Mouse (Mus musculus) forebrain, embryonic 11.5 days (tissue): ENCODE measurements around the gene Mief1. TPM values are rescaled to one million over a fixed set of nuclear protein-coding genes. Genes with fewer than 3 reads are reported as not detected.

Source experiments
- ATAC-seq: fragments of 200-750 bp; cut with Nextera tagmentation; replicated peaks from 2 replicates; pipeline ENCODE4 v1.8.0; 2017; ENCODE audit warnings: moderate TSS enrichment; ENCODE audit not compliant: low FRiP score
- DNase-seq: peaks from one replicate; pipeline ENCODE4 v3.0.0-alpha.2; 2017; ENCODE audit warnings: low spot score
- H3K27ac ChIP-seq: fragments of 300-500 bp; sonication (generic); 2 replicates; pipeline ENCODE4 v1.5.1; 2014; ENCODE audit warnings: low read depth, low read length
- H3K27me3 ChIP-seq: fragments of 300-500 bp; sonication (generic); 2 replicates; pipeline ENCODE4 v1.6.1; 2014; ENCODE audit warnings: mild to moderate bottlenecking, low read length, mixed read lengths; ENCODE audit not compliant: control insufficient read depth, insufficient read depth
- H3K36me3 ChIP-seq: fragments of 300-500 bp; sonication (generic); 2 replicates; pipeline ENCODE4 v1.6.1; 2014; ENCODE audit warnings: mild to moderate bottlenecking, low read length, moderate library complexity, mixed read lengths; ENCODE audit not compliant: control insufficient read depth, insufficient read depth
- H3K4me1 ChIP-seq: fragments of 300-500 bp; sonication (generic); replicated peaks from 2 replicates; pipeline ENCODE4 v1.6.1; 2014; ENCODE audit warnings: low read length, mixed read lengths; ENCODE audit not compliant: control insufficient read depth, insufficient read depth
- H3K4me2 ChIP-seq: fragments of 300-500 bp; sonication (generic); 2 replicates; pipeline ENCODE4 v1.6.1; 2014; ENCODE audit warnings: low read depth, mild to moderate bottlenecking, low read length, moderate library complexity, mixed read lengths; ENCODE audit not compliant: severe bottlenecking
- H3K4me3 ChIP-seq: fragments of 300-500 bp; sonication (generic); 2 replicates; pipeline ENCODE4 v1.5.1; 2014; ENCODE audit warnings: low read depth, low read length
- H3K9ac ChIP-seq: fragments of 300-500 bp; sonication (generic); 2 replicates; pipeline ENCODE4 v1.6.1; 2014; ENCODE audit warnings: low read length
- H3K9me3 ChIP-seq: fragments of 300-500 bp; sonication (generic); 2 replicates; pipeline ENCODE4 v1.6.1; 2016; ENCODE audit warnings: low read length, mixed read lengths; ENCODE audit not compliant: control insufficient read depth
- WGBS: fragments of 180-500 bp; shearing (Covaris S2); extraction: QIAGEN DNeasy Blood & Tissue Kit; methylation state at CpG from one replicate; pipeline ENCODE4 v1.1.7; 2014; 5-methylcytosine and 5-hydroxymethylcytosine counted together
- polyA plus RNA-seq: library from polyadenylated mRNA; unstranded; fragments of >200 nt; fragmentation: Nextera tagmentation; extraction: Ambion mirVana; gene quantifications from 2 replicates; pipeline ENCODE4 v1.2.1, GENCODE M21; 2014

The Mief1 gene
- polyA plus RNA-seq, 1 experiment from 2014 or later, result 47.1 TPM

DNA sequence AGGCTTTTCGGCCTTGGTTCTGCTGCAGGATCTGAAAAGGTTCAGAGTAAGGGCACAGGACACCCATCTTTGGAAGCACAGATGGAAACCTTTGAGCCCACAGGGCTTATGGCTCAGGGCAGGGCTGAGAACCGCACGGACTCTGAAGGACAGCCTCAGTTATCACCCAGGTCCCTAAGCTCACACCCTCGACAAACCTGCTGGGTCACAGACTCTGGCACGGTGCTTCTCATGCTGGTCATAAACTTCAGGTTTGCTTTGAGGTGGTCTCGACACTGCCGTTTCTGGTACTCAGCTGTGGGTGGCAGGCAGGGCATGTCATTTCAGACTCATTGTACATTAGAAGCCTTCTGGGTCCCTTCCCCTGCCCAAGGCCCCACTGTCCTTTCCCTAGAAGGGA is 27.3 kb downstream of the Mief1 start:
- WGBS, result 86% methylated on average over 7 of the region's 7 CpGs
- no peak for DNase-seq
- no peaks in the 10 kb centered on the region for H3K27me3 ChIP-seq
- H3K9me3 ChIP-seq, result no peaks in the 10 kb centered on the region
- peaks cover 13% of the 10 kb centered on the region for H3K4me1 ChIP-seq
- no peak overlapping the region for H3K27ac ChIP-seq
- H3K36me3 ChIP-seq, result peaks cover 13% of the 10 kb centered on the region; the same call in 1 of the 2 replicates
- no peak for ATAC-seq
- H3K4me3 ChIP-seq, result no peak overlapping the region
- no peak overlapping the region for H3K9ac ChIP-seq
- H3K4me2 ChIP-seq, result no peak overlapping the region

DNA sequence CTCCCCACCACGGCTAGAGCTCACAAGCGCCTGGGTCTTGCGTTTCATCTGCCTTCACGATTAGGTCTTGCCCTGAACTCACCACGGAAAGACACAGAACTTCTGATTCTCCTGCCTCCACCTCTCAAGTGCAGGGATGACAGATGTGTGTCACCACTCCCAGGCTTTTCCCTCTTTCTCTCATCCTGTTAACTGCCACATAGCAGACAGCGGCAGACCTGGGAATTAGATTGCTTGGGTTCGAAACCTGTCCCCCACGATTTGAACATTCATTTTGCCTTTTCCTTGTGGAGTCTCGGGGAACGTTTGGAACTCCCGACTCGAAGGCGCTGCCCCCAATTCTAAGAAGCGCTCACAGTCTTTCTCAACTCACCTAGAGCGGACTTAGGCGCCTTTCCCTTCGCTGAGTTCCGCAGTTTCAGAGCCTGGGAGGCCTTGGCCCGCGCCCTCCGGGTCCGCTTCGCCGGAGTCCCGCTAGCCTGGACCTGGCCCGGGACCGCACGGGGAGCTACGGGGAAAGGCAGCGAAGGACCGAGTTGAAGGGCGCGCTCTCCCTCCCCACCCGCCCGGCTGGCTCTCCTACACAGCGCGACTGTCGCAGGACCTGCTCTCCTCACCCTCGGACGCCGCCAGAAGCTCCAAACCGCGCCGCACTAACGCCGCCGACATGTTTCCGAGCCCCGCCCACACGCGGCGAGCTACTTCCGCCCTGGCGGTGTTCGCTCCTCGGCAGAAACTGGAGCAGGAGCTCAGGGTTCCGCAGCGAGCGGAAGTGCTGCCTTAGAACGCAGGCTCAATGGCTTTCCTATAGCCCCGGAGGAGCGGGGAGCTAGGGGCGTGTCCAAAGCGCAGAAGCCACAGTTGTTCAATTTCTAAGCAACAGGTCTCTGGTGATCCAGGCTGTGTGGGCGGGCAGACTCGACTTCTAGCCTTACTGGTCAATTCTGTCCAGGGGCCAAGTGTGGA is 30.1 kb downstream of the Mief1 start, which contains the start of gene Rps19bp1:
Gene Rps19bp1, minus strand, starts transcription at position 706 of the 966 bp plus-strand sequence.
- Histone ChIP-seq H3K9me3 (no peaks in the 10 kb centered on the region), H3K27ac (peak within 1 kb of the TSS; percentile 26; the same call in 1 of the 2 replicates), H3K4me1 (peaks cover 6% of the 10 kb centered on the region; the same call in 1 of the 2 replicates), H3K9ac (peak within 1 kb of the TSS; percentile 72), H3K36me3 (no peaks in the 10 kb centered on the region; the same call in 1 of the 2 replicates), H3K4me3 (peak within 1 kb of the TSS; percentile 89), H3K27me3 (no peaks in the 10 kb centered on the region), H3K4me2 (peak within 1 kb of the TSS; percentile 88)
- DNase-seq (peak; percentile 94), ATAC-seq (peak; percentile 88)
- 2% methylated on average over 66 of the region's 66 CpGs for WGBS

DNA sequence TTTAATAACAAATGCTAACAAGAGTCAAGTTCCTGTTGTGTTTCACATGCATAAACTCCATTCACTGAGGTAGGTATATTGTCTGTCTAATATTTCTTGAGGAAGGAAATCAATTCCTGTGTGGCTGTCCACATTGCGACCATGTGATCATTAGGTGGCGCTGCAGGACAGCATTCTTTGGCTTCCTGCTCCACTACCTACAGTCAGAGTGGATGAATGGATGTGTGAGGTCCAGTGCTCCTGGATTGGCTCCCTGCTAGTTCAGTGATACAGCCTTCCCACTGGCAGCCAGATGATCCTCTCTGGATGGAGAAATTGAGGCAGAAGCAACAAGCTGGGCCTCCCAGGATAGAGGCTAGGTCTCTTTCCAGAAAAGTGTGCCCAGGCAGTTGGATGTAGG is 32.5 kb downstream of the Mief1 start:
- DNase-seq (peak; percentile 80), ATAC-seq (no peak)
- Histone ChIP-seq H3K36me3 (no peaks in the 10 kb centered on the region), H3K4me3 (no peak overlapping the region), H3K9me3 (peaks cover 5% of the 10 kb centered on the region; the same call in 1 of the 2 replicates), H3K27ac (no peak overlapping the region), H3K27me3 (no peaks in the 10 kb centered on the region), H3K9ac (no peak overlapping the region), H3K4me1 (peaks cover 4% of the 10 kb centered on the region; the same call in 1 of the 2 replicates), H3K4me2 (no peak overlapping the region)
- 0% methylated on average over 2 of the region's 2 CpGs for WGBS

DNA sequence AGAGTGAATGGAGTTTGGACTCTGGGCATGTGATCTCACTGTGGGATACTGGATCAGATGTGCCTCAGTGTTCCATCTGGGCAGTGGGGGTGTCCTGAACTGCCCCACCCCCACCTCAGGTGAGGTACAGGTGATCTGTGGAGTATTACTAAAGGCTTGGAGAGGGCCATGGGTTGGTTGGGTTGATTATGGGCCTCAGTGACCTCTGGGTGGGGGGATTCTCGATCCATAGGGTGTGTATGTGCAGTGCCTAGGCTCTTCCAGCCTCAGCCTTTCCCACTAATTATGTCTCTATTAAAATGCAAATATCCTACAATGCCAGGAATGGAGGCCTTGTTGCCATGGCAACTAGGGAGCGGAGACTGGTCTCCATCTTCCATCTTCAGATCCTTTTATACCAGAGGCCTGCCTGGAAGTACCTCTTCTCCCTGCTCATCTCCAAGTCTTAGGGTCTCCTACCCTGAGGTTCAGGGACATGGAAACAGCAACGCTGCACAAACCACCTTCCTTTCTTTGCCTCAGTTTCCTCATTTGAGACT is 38.1 kb downstream of the Mief1 start:
- H3K4me2 ChIP-seq, result no peak overlapping the region
- no peaks in the 10 kb centered on the region for H3K27me3 ChIP-seq
- ATAC-seq (no peak), DNase-seq (no peak)
- H3K9me3 ChIP-seq, result peaks cover 5% of the 10 kb centered on the region; the same call in 1 of the 2 replicates
- 60% methylated on average over 3 of the region's 3 CpGs for WGBS
- H3K4me1 ChIP-seq, result 0 out of 2 replicates have a peak, but pooled peaks cover 2% of the 10 kb centered on the region
- no peaks in the 10 kb centered on the region for H3K36me3 ChIP-seq
- H3K27ac ChIP-seq, result no peak overlapping the region
- H3K9ac ChIP-seq, result no peak overlapping the region
- H3K4me3 ChIP-seq, result no peak overlapping the region

DNA sequence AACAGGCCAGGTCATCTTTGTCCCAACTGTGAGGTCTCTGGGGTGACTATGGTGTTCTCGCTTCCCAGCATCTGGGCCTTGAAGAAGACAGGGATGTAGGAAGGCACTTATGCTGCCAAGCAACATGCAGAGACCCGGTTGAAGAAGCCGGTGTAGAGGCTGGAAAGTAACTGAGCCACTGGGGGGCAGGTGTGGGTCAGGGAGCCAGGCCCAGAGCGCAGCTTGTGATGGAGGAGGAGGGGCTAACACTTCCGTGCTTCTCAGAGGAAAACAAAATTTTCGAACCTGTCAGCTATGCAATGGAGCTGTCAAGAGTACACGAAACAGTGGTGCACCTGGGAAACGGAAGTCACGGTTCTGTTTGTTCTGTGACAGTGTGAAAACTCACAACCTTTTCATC is 43.3 kb downstream of the Mief1 start:
- H3K4me1 ChIP-seq, result 0 out of 2 replicates have a peak, but pooled peaks cover 3% of the 10 kb centered on the region

DNA sequence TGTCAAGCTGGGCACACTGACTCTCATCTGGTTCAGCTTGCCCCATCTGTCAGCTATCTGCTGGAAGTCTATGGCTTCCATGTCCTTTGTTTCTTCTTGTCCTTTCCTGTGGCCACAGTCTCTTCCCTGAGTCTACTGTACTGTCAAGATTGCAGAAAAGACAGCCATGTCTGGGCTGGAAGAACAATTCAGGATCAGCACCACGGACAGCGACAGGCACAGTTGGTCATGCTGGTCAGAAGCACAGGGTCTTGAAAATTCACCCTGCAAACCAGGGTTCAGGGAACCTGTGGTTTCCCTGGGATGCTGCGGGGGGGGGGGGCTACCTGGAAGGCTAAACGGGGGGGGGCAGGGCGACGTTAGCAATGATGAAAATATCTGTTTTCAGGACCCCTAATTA is 43.8 kb downstream of the Mief1 start:
- 1% methylated on average over 6 of the region's 6 CpGs for WGBS
- DNase-seq, result peak; percentile 86
- H3K27me3 ChIP-seq, result no peaks in the 10 kb centered on the region; the same call in 1 of the 2 replicates
- H3K4me1 ChIP-seq, result 0 out of 2 replicates have a peak, but pooled peaks cover 2% of the 10 kb centered on the region
- no peak overlapping the region for H3K27ac ChIP-seq
- H3K9ac ChIP-seq, result no peak overlapping the region
- H3K4me2 ChIP-seq, result no peak overlapping the region
- no peak overlapping the region for H3K4me3 ChIP-seq
- H3K9me3 ChIP-seq, result no peaks in the 10 kb centered on the region
- no peaks in the 10 kb centered on the region for H3K36me3 ChIP-seq
- ATAC-seq, result no peak

More for the DNA sequence above, 43.3 kb downstream of the Mief1 start:
- ATAC-seq (no peak), DNase-seq (no peak)
- Histone ChIP-seq H3K27me3 (no peaks in the 10 kb centered on the region; the same call in 1 of the 2 replicates), H3K9ac (no peak overlapping the region), H3K9me3 (no peaks in the 10 kb centered on the region), H3K4me2 (no peak overlapping the region), H3K36me3 (no peaks in the 10 kb centered on the region), H3K27ac (no peak overlapping the region), H3K4me3 (no peak overlapping the region)
- WGBS, result 50% methylated on average over 9 of the region's 9 CpGs

DNA sequence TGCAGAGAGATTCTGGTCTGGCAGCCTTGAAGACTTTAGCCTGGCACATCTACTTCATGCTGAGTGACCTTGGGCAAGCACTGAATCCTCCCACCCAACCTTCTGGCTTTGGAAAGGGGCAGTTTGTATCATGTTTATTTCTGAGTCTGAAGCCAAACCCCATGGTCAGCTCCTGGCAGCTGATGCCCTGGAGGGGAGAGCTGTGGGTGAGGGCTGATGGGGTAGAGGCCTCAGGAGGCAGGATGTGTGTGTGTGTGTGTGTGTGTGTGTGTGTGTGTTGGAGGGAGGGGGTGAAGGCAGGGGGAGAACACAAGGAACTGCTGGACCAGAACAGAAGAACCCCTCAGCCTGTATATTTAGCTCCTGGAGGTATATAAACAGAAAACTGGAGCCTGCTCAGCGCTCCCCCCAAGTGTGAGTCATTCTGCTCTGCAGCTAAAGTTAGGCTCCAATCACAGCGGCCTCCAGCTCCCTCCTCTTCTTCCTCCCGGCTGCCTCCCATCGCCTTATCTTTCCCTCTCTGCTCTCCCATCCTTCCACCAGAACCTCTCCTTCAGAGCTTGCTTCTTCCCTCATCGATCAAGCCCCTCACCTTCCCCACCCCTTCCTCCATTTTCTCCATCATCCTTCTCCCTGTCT is 44.4 kb downstream of the Mief1 start:
- Histone ChIP-seq H3K4me2 (no peak overlapping the region), H3K27me3 (no peaks in the 10 kb centered on the region; the same call in 1 of the 2 replicates), H3K9me3 (no peaks in the 10 kb centered on the region), H3K4me1 (0 out of 2 replicates have a peak, but pooled peaks cover 2% of the 10 kb centered on the region), H3K4me3 (no peak overlapping the region), H3K27ac (no peak overlapping the region), H3K9ac (no peak overlapping the region), H3K36me3 (no peaks in the 10 kb centered on the region)
- DNase-seq (no peak), ATAC-seq (no peak)
- WGBS, result 83% methylated on average over 5 of the region's 5 CpGs

DNA sequence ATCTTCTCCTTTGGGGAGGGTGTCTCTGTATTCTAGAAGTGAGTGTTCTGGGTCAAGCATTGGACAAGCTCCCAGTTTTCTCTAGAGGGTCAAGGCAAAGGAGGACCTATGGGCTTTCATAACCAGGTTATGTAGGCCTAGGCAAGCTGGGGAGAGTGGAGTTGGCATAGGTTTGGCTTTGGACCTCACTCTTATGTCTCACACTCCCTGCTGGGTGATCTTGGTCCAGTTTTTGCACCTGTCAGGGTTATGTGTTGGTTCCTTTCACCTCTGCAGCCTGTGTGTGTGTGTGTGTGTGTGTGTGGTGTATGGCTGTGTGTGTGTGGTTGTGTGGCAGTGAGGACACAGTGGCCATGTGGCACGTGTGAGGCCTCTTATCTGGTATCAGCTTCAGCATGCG is 45.2 kb downstream of the Mief1 start:
- 0 out of 2 replicates have a peak, but pooled peaks cover 2% of the 10 kb centered on the region for H3K4me1 ChIP-seq
- WGBS, result 82% methylated on average over 2 of the region's 2 CpGs
- no peak overlapping the region for H3K4me3 ChIP-seq
- no peak overlapping the region for H3K9ac ChIP-seq
- DNase-seq (no peak), ATAC-seq (no peak)
- H3K36me3 ChIP-seq, result no peaks in the 10 kb centered on the region
- no peak overlapping the region for H3K4me2 ChIP-seq
- no peaks in the 10 kb centered on the region; the same call in 1 of the 2 replicates for H3K27me3 ChIP-seq
- H3K27ac ChIP-seq, result no peak overlapping the region
- no peaks in the 10 kb centered on the region for H3K9me3 ChIP-seq
